Mouse (Mus musculus) urinary bladder, adult 2 months (tissue): ENCODE data around the gene Il21r. TPM values are rescaled to one million over a fixed set of nuclear protein-coding genes. Genes with fewer than 3 reads are reported as not detected.

Experiments
- DNase-seq: peaks from one replicate; pipeline ENCODE4 v3.0.0; 2022; ENCODE audit warnings: low spot score
- polyA plus RNA-seq: library from polyadenylated mRNA; depleted of rRNA; stranded (reverse); fragments of >200 nt; gene quantifications from 2 replicates; pipeline ENCODE4 v1.2.3, GENCODE M21; 2012; rRNA removed

Gene Il21r
- polyA plus RNA-seq, 1 experiment, result 2.3 TPM

- no peak for DNase-seq
These were observed 35.1 kb downstream of the Il21r start for GRCm38 (mm10) chr7:125638376-125638775.

- DNase-seq, result peak; percentile 38
These were observed 35.7 kb downstream of the Il21r start for GRCm38 (mm10) chr7:125638870-125639386.

GRCm38 (mm10) chr7:125643880-125644279 lies 40.7 kb downstream of the Il21r start:
- DNase-seq, result no peak

GRCm38 (mm10) chr7:125645413-125645812 lies 42.2 kb downstream of the Il21r start:
- DNase-seq, result no peak

GRCm38 (mm10) chr7:125649013-125649412 lies 45.8 kb downstream of the Il21r start:
- no peak for DNase-seq

GRCm38 (mm10) chr7:125657511-125657910 lies 54.3 kb downstream of the Il21r start:
- no peak for DNase-seq

- DNase-seq, result no peak
These were observed 60.4 kb downstream of the Il21r start for GRCm38 (mm10) chr7:125663654-125664053.

- no peak for DNase-seq
These were observed 67.6 kb downstream of the Il21r start for GRCm38 (mm10) chr7:125670865-125671264.

GRCm38 (mm10) chr7:125671396-125671795 lies 68.2 kb downstream of the Il21r start:
- no peak for DNase-seq

- no peak for DNase-seq
These were observed 71.7 kb downstream of the Il21r start for GRCm38 (mm10) chr7:125674916-125675315.

- no peak for DNase-seq
These were observed 75.5 kb downstream of the Il21r start for GRCm38 (mm10) chr7:125678756-125679155.

- no peak for DNase-seq
These were observed 76.7 kb downstream of the Il21r start for GRCm38 (mm10) chr7:125679936-125680335.

Other genes starting within 250 kb of the Il21r start
- gene Kdm8, start 158.8 kb upstream of the Il21r start, polyA plus RNA-seq, result 5.8 and 6.2 TPM in 2 replicates
- gene Nsmce1, start 111.8 kb upstream of the Il21r start, polyA plus RNA-seq, result 57.6 and 57.9 TPM in 2 replicates
- 22.0 and 22.1 TPM in 2 replicates for gene Il4ra, start 51.3 kb upstream of the Il21r start, polyA plus RNA-seq
- 21.3 and 27.4 TPM in 2 replicates for gene Gtf3c1, start 104.4 kb downstream of the Il21r start, polyA plus RNA-seq
- gene D430042O09Rik, start 104.5 kb downstream of the Il21r start, polyA plus RNA-seq, result 12.4 and 13.3 TPM in 2 replicates